Mouse (Mus musculus): ENCODE measurements around the gene Olfr1039. TPM values are rescaled to one million over a fixed set of nuclear protein-coding genes. Genes with fewer than 3 reads are reported as not detected.
"Not testable (repeated sequence)": the region's sequence is repeated elsewhere in the genome, so short reads cannot be mapped to it uniquely, and the experiment has no call there.

Olfr1039 gene
- polyA plus RNA-seq (2012; rRNA removed) = not detected in 2 replicates

DNA sequence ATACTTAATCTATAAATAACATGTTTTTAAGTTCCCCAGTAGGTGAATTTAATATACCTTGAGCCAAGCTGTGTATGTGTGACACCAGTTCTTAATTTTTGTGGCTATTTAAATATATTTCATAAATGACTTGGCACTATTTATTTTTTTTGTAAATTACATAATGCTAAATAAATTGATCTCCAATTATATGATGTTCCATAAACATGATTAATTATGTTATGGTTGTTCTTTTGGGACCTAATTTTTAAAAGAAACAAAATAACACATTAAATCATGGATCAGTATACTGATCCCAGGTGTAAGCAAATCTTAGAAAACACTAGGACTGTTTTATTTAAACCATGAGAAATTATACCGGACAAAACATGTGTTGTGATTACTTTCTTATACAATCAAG, at the start of gene Olfr1039:
TSS of gene Olfr1039 (minus strand) at position 101 of the 400 bp plus-strand sequence.
- no peak for DNase-seq (ENCODE audit: low spot score)

DNA sequence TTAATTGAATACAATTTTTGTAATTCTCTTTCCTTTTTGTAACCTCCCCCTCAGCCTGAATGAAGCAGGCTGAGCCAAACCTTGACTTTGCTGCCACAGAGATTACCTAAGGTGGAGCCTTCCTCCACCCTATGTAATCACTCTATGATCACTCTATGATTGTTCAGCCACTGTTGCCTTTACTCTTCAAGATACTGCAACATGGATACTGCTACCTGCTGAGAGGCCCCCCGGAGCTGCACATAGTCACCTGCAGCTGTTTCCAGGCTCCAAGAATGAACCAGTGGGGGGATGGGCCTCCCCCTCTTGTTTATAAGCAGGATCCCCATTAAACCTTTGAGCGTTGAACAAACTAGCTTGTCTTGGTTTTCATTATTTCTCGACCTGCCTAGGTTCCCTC, 44.2 kb upstream of the Olfr1039 start:
- DNase-seq (ENCODE audit: low spot score) = no peak

DNA sequence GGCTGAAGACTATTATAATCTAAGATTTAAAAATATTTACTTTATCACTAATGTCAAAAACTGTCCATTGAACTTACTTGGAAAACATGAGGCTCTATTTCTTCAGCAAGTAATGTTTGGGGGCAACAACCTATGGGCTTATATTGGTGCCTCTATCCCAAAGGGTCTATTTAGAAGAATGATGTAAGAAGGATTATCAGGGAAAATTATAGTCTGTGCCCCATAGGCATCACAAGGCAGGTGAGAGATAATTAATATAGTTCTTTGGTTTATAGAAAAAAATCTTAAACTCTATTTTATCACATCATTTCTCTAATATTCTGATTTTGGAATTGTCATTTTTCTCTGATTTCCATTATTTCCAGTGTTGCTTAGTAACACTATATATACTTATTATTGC, 42.0 kb upstream of the Olfr1039 start, which contains the start of gene Olfr1044:
TSS of gene Olfr1044 (minus strand) at position 101 of the 400 bp plus-strand sequence.
- no peak for DNase-seq (ENCODE audit: low spot score)

DNA sequence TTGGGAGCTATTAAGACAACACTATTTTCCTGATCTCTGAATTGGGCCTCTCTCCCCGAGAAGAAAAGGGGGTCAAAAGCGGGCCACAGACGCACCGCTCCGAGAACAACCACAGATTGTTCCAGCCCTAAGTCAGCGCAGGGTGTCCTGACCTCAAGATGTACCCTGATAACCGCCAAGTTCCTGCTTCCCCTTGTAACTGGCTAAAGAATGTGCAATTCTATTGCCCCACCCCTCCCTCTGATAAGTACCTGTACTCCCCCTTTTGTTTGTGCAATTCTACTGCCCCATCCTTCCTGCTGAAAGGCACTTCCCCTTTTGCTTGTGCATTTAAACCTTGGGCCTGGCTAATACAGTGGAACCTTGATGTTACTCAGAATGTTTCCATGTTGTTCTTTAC, 39.7 kb upstream of the Olfr1039 start:
- DNase-seq (ENCODE audit: low spot score) = not testable (repeated sequence)

DNA sequence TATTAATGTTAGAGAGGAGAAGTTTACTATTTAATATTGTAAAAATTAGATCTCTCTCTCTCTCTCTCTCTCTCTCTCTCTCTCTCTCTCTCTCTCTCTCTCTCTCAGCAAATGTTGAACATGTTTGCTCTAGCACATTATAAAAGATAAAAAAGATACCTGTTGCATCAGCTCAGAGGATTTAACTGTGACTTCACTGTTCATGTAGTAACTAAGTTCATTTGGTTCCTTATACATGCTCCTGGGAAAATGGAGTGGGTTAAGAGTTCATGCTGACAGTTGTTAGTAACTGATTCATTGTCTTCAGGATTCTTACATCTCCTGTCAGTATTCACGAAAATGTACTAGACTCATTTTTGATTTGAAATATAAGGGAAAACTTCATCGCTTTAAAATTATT, 31.7 kb upstream of the Olfr1039 start, which contains the start of gene Olfr1043:
TSS of gene Olfr1043 (minus strand) at position 101 of the 400 bp plus-strand sequence.
- DNase-seq (ENCODE audit: low spot score) = no peak

DNA sequence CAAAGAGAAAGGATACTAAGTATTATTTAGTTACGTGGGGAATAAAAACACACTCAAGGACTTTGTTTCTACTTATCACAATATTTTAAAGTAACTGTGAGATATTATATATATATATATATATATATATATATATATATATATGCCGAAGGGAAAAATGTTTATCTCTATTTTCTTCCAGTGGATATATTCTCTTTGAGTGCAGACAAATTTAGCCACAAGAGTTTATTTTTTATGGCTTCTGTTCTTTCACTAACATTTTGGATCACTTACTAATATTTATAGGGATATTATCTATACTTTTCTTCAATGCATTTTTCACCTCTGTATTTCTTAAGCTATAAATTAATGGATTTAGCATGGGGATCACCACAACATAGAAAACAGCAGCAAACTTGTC, 26.0 kb upstream of the Olfr1039 start, which contains the start of gene Olfr1042:
TSS of gene Olfr1042 (minus strand) at position 101 of the 400 bp plus-strand sequence.
- no peak for DNase-seq (ENCODE audit: low spot score)

DNA sequence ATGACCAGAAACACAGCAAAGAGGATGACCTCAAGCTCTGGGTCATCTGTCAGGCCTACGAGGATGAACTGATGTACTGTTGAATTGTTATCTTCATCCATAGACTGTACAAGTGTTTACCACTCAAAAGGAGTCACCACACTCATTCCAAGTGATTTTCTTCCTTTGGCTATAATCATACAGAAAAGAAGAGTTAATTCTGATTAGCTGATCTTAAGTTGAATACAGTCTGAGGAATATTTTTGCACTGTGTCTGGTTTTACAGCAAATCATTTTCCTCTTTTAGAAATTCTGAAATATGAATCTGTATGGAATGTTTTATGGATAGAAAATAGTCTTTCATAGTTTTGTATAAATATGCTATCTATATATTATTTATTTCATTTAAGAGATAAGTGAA, 10.9 kb upstream of the Olfr1039 start, which contains the start of gene Olfr1040:
TSS of gene Olfr1040 (minus strand) at position 101 of the 400 bp plus-strand sequence.
- no peak for DNase-seq (ENCODE audit: low spot score)

DNA sequence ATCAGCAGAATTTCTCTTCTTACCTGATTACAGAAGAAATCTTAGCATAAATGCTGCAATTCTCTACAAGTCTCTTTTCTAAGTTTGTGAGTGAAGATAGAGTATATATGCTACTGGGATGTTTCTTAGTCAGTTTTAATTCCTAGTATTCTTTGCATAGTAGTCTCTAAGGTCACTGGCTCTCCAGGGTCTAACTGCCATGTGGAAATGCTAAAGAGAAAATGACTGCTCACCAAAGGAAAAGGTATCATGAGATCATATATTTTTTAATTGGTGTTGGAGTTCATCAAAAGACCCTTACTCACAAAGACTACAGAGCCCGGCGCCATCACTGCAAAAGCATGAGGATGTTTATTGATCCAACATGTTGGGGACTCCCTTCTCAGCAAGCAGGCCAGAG, 48.4 kb downstream of the Olfr1039 start, which contains the start of gene Olfr1037:
TSS of gene Olfr1037 (minus strand) at position 101 of the 400 bp plus-strand sequence.
- DNase-seq (ENCODE audit: low spot score) = no peak

DNA sequence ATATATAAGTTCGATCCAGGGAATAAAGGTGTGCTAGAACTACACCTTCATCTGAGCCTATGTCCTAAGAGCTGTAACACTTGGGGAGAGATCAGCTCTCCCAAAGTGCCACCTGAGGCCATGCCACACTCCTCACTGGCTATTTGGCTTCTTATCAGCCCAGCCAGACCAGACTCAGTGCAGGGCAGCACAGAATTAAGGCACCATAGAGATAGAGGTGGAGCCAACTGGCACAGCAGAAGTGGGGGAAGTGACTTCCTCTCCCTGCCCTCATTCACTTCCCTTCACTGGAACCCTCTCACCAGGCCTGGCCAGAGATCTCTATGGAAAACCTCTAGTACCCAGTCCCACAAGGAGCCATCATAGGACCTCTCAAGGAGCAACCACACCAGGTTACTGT, 55.2 kb downstream of the Olfr1039 start:
- DNase-seq (ENCODE audit: low spot score) = not testable (repeated sequence)

Other genes starting within 250 kb of the Olfr1039 start
- not detected in 2 replicates for gene Olfr1024, start 230.9 kb downstream of the Olfr1039 start, polyA plus RNA-seq (2012; rRNA removed)
- gene Olfr1025-ps1, start 220.7 kb downstream of the Olfr1039 start, polyA plus RNA-seq (2012; rRNA removed) = not detected in 2 replicates
- gene Olfr1026, start 214.4 kb downstream of the Olfr1039 start, polyA plus RNA-seq (2012; rRNA removed) = not detected in 2 replicates
- not detected in 2 replicates for gene Olfr1028, start 185.5 kb downstream of the Olfr1039 start, polyA plus RNA-seq (2012; rRNA removed)
- 0.04 TPM in 1 of 2 replicates, not detected in the other for gene Olfr1029, start 162.0 kb downstream of the Olfr1039 start, polyA plus RNA-seq (2012; rRNA removed)
- not detected in 2 replicates for gene Olfr1030, start 156.7 kb downstream of the Olfr1039 start, polyA plus RNA-seq (2012; rRNA removed)
- not detected in 2 replicates for gene Olfr1031, start 145.6 kb downstream of the Olfr1039 start, polyA plus RNA-seq (2012; rRNA removed)
- gene Olfr1032, start 130.4 kb downstream of the Olfr1039 start, polyA plus RNA-seq (2012; rRNA removed) = not detected in 2 replicates
- gene Olfr1033, start 115.3 kb downstream of the Olfr1039 start, polyA plus RNA-seq (2012; rRNA removed) = 3.9 and 4.5 TPM in 2 replicates
- 0.68 and 0.85 TPM in 2 replicates for gene Olfr1034, start 90.1 kb downstream of the Olfr1039 start, polyA plus RNA-seq (2012; rRNA removed)
- not detected in 2 replicates for gene Olfr1036, start 61.9 kb downstream of the Olfr1039 start, polyA plus RNA-seq (2012; rRNA removed)
- gene Olfr1037, start 48.5 kb downstream of the Olfr1039 start, polyA plus RNA-seq (2012; rRNA removed) = not detected in 2 replicates
- not detected in 2 replicates for gene Olfr1040, start 10.8 kb upstream of the Olfr1039 start, polyA plus RNA-seq (2012; rRNA removed)
- gene Olfr1042, start 25.9 kb upstream of the Olfr1039 start, polyA plus RNA-seq (2012; rRNA removed) = not detected in 2 replicates
- gene Olfr1043, start 31.6 kb upstream of the Olfr1039 start, polyA plus RNA-seq (2012; rRNA removed) = not detected in 2 replicates
- not detected in 2 replicates for gene Olfr1044, start 41.9 kb upstream of the Olfr1039 start, polyA plus RNA-seq (2012; rRNA removed)
- gene Olfr52, start 49.8 kb upstream of the Olfr1039 start, polyA plus RNA-seq (2012; rRNA removed) = not detected in 2 replicates
- not detected in 2 replicates for gene Olfr1045, start 67.1 kb upstream of the Olfr1039 start, polyA plus RNA-seq (2012; rRNA removed)
- not detected in 2 replicates for gene Olfr1046, start 83.4 kb upstream of the Olfr1039 start, polyA plus RNA-seq (2012; rRNA removed)
- not detected in 2 replicates for gene Olfr1047, start 95.5 kb upstream of the Olfr1039 start, polyA plus RNA-seq (2012; rRNA removed)
- gene Olfr1048, start 104.4 kb upstream of the Olfr1039 start, polyA plus RNA-seq (2012; rRNA removed) = not detected in 2 replicates
- gene Olfr1049, start 122.4 kb upstream of the Olfr1039 start, polyA plus RNA-seq (2012; rRNA removed) = not detected in 2 replicates
- not detected in 2 replicates for gene Olfr1051, start 143.2 kb upstream of the Olfr1039 start, polyA plus RNA-seq (2012; rRNA removed)
- gene Olfr1052, start 156.5 kb upstream of the Olfr1039 start, polyA plus RNA-seq (2012; rRNA removed) = not detected in 2 replicates
- not detected in 2 replicates for gene Olfr1053, start 179.4 kb upstream of the Olfr1039 start, polyA plus RNA-seq (2012; rRNA removed)
- not detected in 2 replicates for gene Olfr1054, start 199.5 kb upstream of the Olfr1039 start, polyA plus RNA-seq (2012; rRNA removed)
- gene Olfr1055, start 214.4 kb upstream of the Olfr1039 start, polyA plus RNA-seq (2012; rRNA removed) = not detected in 2 replicates
- not detected in 2 replicates for gene Olfr1056, start 226.5 kb upstream of the Olfr1039 start, polyA plus RNA-seq (2012; rRNA removed)
- not detected in 2 replicates for gene Olfr1057, start 242.5 kb upstream of the Olfr1039 start, polyA plus RNA-seq (2012; rRNA removed)

All from urinary bladder, adult 2 months (tissue).